Mouse (Mus musculus): ENCODE data around the gene Eif2d.

The Eif2d gene

DNA sequence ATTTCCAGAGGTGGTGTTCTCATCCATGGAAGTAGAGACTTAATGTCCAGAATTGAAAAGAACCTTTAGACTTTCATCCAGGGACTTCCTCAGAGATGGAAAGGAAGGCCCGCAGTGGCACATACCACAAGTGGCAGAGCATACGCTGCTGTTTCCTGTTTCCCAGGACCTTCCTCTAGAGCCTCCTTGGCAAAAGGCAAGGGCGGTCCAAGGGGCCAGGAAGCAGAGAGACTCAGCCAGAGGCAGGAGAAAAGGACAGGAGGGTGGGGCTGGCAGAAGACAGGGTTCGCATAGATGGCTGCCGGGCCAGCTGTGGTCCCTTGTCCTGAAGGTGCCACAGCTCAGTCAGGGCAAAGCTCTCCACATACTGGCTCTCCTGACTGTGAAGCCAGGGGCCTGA, 60.0 kb downstream of the Eif2d start:
- intact Hi-C loops (cut with DNase I): no loop called here

DNA sequence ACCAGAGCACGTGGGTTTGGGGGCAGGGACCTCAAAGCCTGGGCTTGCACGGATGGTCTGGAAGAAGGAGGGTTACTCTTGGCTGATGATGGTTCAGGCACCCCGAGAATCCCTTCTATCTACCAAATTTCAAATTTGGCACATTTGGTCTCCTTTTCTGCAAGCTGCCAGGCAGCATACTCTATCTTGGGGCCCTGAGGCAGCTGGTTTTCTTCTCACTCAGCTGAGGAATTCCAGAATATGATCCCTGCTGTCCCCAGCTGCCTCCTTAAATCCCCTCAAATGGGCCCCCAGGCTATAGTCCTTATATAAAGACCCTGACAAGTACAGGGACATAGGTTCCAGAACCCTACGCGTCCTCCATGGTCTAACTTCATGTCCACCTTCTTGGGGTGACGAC, 60.4 kb downstream of the Eif2d start:
- intact Hi-C loops (cut with DNase I): no loop called here

DNA sequence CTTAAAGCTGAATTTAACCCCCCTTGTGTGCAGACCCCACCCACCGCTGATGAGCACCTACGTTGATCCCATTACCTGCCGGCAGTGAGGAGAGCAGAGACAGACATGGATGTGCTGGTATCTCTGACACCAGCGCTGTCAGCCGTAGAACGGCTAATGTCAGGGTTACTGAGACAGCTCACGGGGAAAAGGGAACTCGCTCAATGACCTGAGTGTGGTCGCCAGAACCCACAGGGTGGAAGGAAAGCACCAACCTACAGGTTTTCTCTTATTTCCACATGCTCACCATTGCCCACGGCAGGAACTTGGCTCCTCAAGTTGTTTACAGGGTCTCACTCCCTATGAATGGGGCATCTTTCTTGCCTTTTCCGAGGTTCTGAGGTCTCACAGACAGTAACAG, 66.0 kb downstream of the Eif2d start:
- intact Hi-C loops (cut with DNase I): no loop called here

DNA sequence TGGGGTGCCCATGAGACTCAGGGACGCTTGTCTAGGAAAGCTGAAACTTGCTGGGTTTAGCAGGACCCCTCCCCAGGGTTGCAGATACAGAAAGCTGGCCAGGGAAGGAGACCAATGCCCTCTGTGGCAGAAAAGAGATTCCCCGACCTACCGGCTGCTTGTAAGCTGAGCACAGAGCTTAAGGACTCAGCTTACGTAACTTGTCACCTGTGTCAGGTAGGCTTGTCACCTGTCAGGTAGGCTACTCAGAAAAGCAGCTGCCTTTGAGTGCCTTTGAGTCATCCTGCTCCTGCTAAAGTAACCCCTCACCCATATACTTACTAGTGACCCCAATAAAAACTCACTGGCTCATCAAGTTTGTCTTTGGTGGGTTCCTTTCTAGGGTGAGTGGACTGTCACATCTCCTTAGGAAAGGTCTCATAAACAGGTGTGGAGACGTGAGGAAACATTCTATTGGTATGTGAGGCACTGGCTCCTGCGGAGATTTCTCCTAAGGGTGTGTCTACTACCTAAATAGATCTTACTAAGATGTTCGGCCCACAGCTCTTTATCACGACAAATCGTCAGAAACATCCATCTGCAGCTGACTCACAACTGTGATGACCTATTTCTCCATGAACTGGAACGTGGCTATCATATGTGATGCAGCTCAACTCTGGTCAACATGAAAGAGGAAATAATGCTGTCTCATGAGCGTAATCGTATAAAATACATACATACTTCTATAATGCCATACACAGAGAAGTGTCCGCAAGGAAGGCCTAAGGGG, 69.0 kb downstream of the Eif2d start:
- intact Hi-C loops (cut with DNase I): no loop called here

DNA sequence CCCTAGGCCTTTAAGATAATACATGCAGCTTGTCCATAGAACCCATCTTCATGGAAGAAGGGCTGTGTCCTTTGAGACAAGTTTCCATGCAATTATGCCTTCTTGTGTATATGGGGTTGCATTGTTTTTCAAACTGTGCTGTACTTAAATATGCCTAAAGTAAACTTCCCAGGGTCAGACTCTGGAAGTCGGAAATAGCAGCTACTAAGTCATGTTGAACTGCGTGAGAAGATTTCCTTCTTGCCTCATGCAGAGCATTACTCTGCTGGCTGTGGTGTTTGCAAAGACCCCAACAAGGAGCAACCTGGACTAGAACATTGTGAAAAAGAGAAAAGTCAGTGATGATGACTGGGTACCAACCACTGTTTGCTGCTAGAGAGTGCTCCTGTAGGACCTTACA, 70.4 kb downstream of the Eif2d start:
- intact Hi-C loops (cut with DNase I): no loop called here

DNA sequence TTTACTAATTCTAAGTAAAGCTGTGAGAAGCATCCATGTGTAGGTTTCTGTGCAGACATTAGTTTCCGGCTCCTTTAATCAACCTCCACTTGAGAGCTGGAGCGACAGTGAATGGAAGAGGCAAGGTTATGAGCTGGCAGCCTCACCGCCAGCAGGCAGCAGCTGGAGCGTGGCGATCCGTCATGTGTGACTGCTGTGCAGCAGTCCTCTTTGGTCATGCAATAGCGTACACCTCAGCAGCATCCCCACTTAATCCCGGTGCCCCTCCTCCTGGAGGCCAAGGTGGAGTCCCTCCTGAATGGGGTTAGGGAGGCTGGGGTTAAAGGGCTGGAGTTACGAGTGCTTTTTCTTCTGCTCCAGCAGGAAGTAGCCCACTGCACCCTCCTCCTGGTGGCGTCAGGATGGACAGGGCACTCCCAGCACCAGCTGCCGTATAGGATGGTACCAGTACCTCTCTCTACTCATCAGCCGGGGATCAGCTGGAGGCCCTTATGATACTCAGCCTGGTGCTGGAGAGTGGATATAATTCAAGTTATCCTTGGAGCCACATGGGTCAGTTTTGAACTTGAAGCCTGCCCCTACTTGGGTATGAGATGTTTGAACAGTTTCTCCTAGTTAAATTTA, 72.0 kb downstream of the Eif2d start:
- intact Hi-C loops (cut with DNase I): no loop called here

DNA sequence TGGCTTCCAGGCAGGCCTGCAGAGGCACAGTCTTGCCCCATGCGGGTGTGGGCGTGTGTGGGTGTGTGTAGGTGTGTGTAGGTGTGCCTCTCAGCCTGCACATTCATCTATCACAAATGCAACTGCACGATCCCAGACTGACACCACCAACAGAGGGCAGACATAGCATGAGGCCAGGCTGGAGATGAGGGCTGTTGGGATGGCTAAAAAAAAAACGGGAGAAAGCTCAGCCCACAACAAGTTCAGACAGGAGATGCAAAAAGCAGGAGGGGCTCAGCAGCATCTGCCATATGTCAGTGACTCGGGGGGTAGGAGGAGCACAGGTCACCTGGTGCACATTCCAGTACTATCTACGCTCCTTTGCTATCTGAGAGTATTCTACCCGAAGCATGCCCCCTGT, 75.2 kb downstream of the Eif2d start:
- intact Hi-C loops (cut with DNase I): no loop called here

DNA sequence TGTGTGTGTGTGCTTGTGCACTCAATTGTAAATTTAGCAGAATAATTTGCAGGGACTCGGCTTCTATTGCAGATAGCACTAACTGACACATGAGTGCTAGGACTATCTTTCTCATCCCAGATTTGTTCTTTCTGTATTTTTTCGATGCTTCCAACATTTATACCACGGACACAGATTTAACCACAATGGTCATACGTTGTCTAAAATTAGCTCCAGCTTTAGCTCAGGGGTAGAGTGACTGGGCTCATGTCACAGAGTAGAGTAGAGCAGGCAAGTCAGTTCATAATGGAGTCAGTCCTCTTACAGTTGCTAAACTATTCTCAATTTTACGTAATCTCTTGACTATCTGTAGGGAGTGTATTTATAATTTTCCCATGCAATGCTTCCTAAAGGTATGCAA, 75.7 kb downstream of the Eif2d start:
- intact Hi-C loops (cut with DNase I): no loop called here

DNA sequence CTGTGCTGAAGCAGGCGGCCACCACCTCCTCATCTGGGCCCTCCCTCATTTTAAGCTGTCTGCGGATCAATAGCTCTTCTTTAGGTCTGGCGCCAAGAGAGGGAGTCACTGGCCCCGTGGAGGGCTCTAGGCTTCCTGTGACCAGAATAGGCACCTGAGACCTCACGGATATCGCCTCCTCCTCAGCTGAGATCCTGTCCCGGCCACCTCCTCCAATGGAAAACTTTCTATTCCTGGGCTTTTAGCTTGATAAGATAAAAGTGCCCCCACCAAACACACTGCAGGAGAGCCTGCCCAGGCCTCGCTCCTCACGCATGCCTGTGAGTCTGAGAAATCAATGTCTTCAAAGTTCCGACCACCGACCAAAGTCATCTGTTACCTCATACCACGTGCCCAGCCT, 80.5 kb downstream of the Eif2d start:
- intact Hi-C loops (cut with DNase I): no loop called here

DNA sequence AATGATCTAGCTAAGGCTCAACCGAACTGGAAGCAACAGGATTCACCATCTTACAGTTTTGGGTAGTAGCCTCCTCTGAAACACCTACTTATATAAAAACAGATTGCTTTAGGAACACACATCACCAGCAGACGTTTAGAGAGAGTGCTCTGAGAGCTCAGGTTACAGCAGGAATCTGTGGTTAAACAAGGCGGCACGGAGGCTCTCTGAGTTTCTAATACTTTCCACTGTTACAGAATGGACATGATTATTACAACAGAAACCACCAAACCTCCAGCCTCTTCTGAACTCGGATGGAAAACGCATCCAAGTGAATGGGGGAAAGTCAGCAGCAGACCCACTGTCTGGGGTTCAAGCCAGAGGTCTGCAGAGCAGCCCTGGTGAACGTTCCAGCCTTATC, 83.1 kb downstream of the Eif2d start:
- intact Hi-C loops (cut with DNase I): no loop called here
